Mouse (Mus musculus) macrophage (primary cell): ENCODE results near the gene Foxp1. TPM values are rescaled to one million over a fixed set of nuclear protein-coding genes. Genes with fewer than 3 reads are reported as not detected.

ENCODE experiments used
- H3K27ac ChIP-seq: fragments of 350-480 bp; formaldehyde crosslinking; 2 replicates; pipeline ENCODE4 v1.9.0; 2021
- H3K36me3 ChIP-seq: fragments of 350-480 bp; formaldehyde crosslinking; 2 replicates; pipeline ENCODE4 v1.9.0; 2021; ENCODE audit errors: inconsistent target
- H3K4me3 ChIP-seq: fragments of 350-480 bp; formaldehyde crosslinking; 2 replicates; pipeline ENCODE4 v1.9.0; 2021; ENCODE audit errors: inconsistent target
- H3K79me2 ChIP-seq: fragments of 350-480 bp; formaldehyde crosslinking; 2 replicates; pipeline ENCODE4 v1.9.0; 2021; ENCODE audit errors: inconsistent target
- whole genome bisulfite sequencing: methylation state at CpG from one replicate; pipeline ENCODE4 v1.1.7; 2026; ENCODE audit warnings: inconsistent platforms; ENCODE audit not compliant: missing documents; 5-methylcytosine and 5-hydroxymethylcytosine counted together
- polyA plus RNA-seq: library from polyadenylated mRNA; stranded (reverse); fragments of 250-400 nt; gene quantifications from 3 replicates; pipeline ENCODE4 v1.2.4, GENCODE M21; 2018; ENCODE audit warnings: inconsistent platforms

Gene Foxp1
- polyA plus RNA-seq, 1 experiment from 2014 or later, result 38.9 TPM

- 89% methylated on average over 12 of the region's 12 CpGs for WGBS
- Histone ChIP-seq H3K79me2 (peaks cover 96% of the 10 kb centered on the region), H3K36me3 (peaks cover 12% of the 10 kb centered on the region), H3K27ac (no peak overlapping the region), H3K4me3 (no peak overlapping the region)
These were observed 501.7 kb downstream of the Foxp1 start for GRCm38 (mm10) chr6:99020570-99021444.

GRCm38 (mm10) chr6:99019716-99020115, 502.8 kb downstream of the Foxp1 start:
- Histone ChIP-seq H3K36me3 (peaks cover 20% of the 10 kb centered on the region), H3K79me2 (peaks cover 85% of the 10 kb centered on the region), H3K4me3 (no peak overlapping the region), H3K27ac (no peak overlapping the region)
- WGBS, result 95% methylated on average over 8 of the region's 8 CpGs

- Histone ChIP-seq H3K36me3 (peaks cover 25% of the 10 kb centered on the region), H3K27ac (no peak overlapping the region)
- WGBS, result 91% methylated on average over 9 of the region's 9 CpGs
These were observed 503.3 kb downstream of the Foxp1 start for GRCm38 (mm10) chr6:99019266-99019665.

GRCm38 (mm10) chr6:99013866-99014502, 508.5 kb downstream of the Foxp1 start:
- Histone ChIP-seq H3K27ac (no peak overlapping the region), H3K79me2 (peaks cover 60% of the 10 kb centered on the region), H3K36me3 (peaks cover 49% of the 10 kb centered on the region), H3K4me3 (no peak overlapping the region)
- 96% methylated on average over 16 of the region's 16 CpGs for WGBS

More at GRCm38 (mm10) chr6:99019266-99019665, 503.3 kb downstream of the Foxp1 start:
- no peak overlapping the region for H3K4me3 ChIP-seq
- H3K79me2 ChIP-seq, result peaks cover 80% of the 10 kb centered on the region

GRCm38 (mm10) chr6:99013119-99013865, 509.2 kb downstream of the Foxp1 start:
- Histone ChIP-seq H3K36me3 (peaks cover 56% of the 10 kb centered on the region), H3K79me2 (peaks cover 53% of the 10 kb centered on the region), H3K4me3 (no peak overlapping the region), H3K27ac (no peak overlapping the region)
- WGBS, result 65% methylated on average over 14 of the region's 14 CpGs

GRCm38 (mm10) chr6:99011895-99012584, 510.5 kb downstream of the Foxp1 start:
- peaks cover 44% of the 10 kb centered on the region; the same call in 1 of the 2 replicates for H3K79me2 ChIP-seq
- no peak overlapping the region for H3K27ac ChIP-seq
- H3K36me3 ChIP-seq, result peaks cover 59% of the 10 kb centered on the region
- no peak overlapping the region for H3K4me3 ChIP-seq
- WGBS, result 91% methylated on average over 7 of the region's 8 CpGs

GRCm38 (mm10) chr6:99009771-99010170, 512.8 kb downstream of the Foxp1 start:
- peaks cover 52% of the 10 kb centered on the region for H3K36me3 ChIP-seq
- 88% methylated on average over 8 of the region's 10 CpGs for WGBS
- no peak overlapping the region for H3K4me3 ChIP-seq
- H3K79me2 ChIP-seq, result peaks cover 47% of the 10 kb centered on the region; the same call in 1 of the 2 replicates
- no peak overlapping the region for H3K27ac ChIP-seq

- H3K27ac ChIP-seq, result no peak overlapping the region
- peaks cover 47% of the 10 kb centered on the region; the same call in 1 of the 2 replicates for H3K79me2 ChIP-seq
- H3K4me3 ChIP-seq, result no peak overlapping the region
- peaks cover 42% of the 10 kb centered on the region for H3K36me3 ChIP-seq
- WGBS, result 92% methylated on average over 1 of the region's 1 CpGs
These were observed 514.0 kb downstream of the Foxp1 start for GRCm38 (mm10) chr6:99008565-99008964.

GRCm38 (mm10) chr6:99007542-99007941, 515.0 kb downstream of the Foxp1 start:
- Histone ChIP-seq H3K27ac (no peak overlapping the region), H3K36me3 (peaks cover 47% of the 10 kb centered on the region)
- WGBS, result 56% methylated on average over 6 of the region's 6 CpGs

GRCm38 (mm10) chr6:99004255-99004997, 518.1 kb downstream of the Foxp1 start:
- Histone ChIP-seq H3K36me3 (peaks cover 56% of the 10 kb centered on the region), H3K79me2 (peaks cover 45% of the 10 kb centered on the region), H3K4me3 (no peak overlapping the region), H3K27ac (no peak overlapping the region)
- 84% methylated on average over 12 of the region's 12 CpGs for WGBS

More at GRCm38 (mm10) chr6:99007542-99007941, 515.0 kb downstream of the Foxp1 start:
- Histone ChIP-seq H3K79me2 (peaks cover 42% of the 10 kb centered on the region; the same call in 1 of the 2 replicates), H3K4me3 (no peak overlapping the region)

GRCm38 (mm10) chr6:99003108-99003709, 519.3 kb downstream of the Foxp1 start:
- peaks cover 44% of the 10 kb centered on the region for H3K36me3 ChIP-seq
- H3K79me2 ChIP-seq, result peaks cover 56% of the 10 kb centered on the region
- WGBS, result 59% methylated on average over 14 of the region's 15 CpGs
- no peak overlapping the region for H3K4me3 ChIP-seq
- no peak overlapping the region for H3K27ac ChIP-seq

- H3K4me3 ChIP-seq, result no peak overlapping the region
- peaks cover 42% of the 10 kb centered on the region for H3K36me3 ChIP-seq
- WGBS, result 66% methylated on average over 9 of the region's 9 CpGs
- peaks cover 61% of the 10 kb centered on the region for H3K79me2 ChIP-seq
- no peak overlapping the region for H3K27ac ChIP-seq
These were observed 520.9 kb downstream of the Foxp1 start for GRCm38 (mm10) chr6:99001637-99002036.
